Mouse (Mus musculus) ES-Bruce4 (cell line): ENCODE measurements around the gene Gm49486. TPM values are rescaled to one million over a fixed set of nuclear protein-coding genes. Genes with fewer than 3 reads are reported as not detected.

Source experiments
- H3K27ac ChIP-seq: 2 replicates; pipeline ENCODE4 v1.5.1; 2012; ENCODE audit warnings: low read length, inconsistent platforms; ENCODE audit not compliant: insufficient read depth
- H3K27me3 ChIP-seq: 2 replicates; pipeline ENCODE4 v1.6.1; 2012; ENCODE audit warnings: mild to moderate bottlenecking, low read length, inconsistent platforms; ENCODE audit not compliant: control insufficient read depth, poor library complexity, insufficient read depth, severe bottlenecking
- H3K36me3 ChIP-seq: 2 replicates; pipeline ENCODE4 v1.6.1; 2012; ENCODE audit warnings: inconsistent platforms, mild to moderate bottlenecking, low read length, moderate library complexity; ENCODE audit not compliant: control insufficient read depth, poor library complexity, insufficient read depth, severe bottlenecking
- H3K4me1 ChIP-seq: one replicate; pipeline ENCODE4 v1.8.1; 2011; ENCODE audit warnings: low read length; ENCODE audit not compliant: control insufficient read depth, insufficient read depth
- H3K4me3 ChIP-seq: 2 replicates; pipeline ENCODE4 v1.5.1; 2011; ENCODE audit warnings: low read depth, mild to moderate bottlenecking, low read length
- H3K9ac ChIP-seq: 2 replicates; pipeline ENCODE4 v1.6.1; 2012; ENCODE audit warnings: low read depth, mild to moderate bottlenecking, inconsistent platforms; ENCODE audit not compliant: poor library complexity, severe bottlenecking
- H3K9me3 ChIP-seq: replicated peaks from 2 replicates; pipeline ENCODE4 v1.6.1; 2012; ENCODE audit warnings: mild to moderate bottlenecking, low read length, inconsistent platforms; ENCODE audit not compliant: control insufficient read depth, poor library complexity, insufficient read depth, severe bottlenecking
- CTCF ChIP-seq: IDR thresholded peaks from one replicate; pipeline ENCODE4 v1.8.1; 2011; ENCODE audit warnings: low read depth, low read length
- EP300 ChIP-seq: IDR thresholded peaks from 2 replicates; pipeline ENCODE4 v1.6.1; 2011; ENCODE audit warnings: low read depth, low read length; ENCODE audit not compliant: insufficient read depth
- POLR2A ChIP-seq: IDR thresholded peaks from one replicate; pipeline ENCODE4 v1.8.1; 2011; ENCODE audit warnings: low read length; ENCODE audit not compliant: insufficient read depth
- polyA plus RNA-seq: library from polyadenylated mRNA; stranded (reverse); fragments of >200 nt; gene quantifications from 2 replicates; pipeline ENCODE4 v1.2.4, GENCODE M21; 2011; ENCODE audit warnings: low read depth; ENCODE audit not compliant: missing spikeins, insufficient read depth, insufficient read length

Gm49486 gene
- polyA plus RNA-seq, 1 experiment, result 1.0 TPM

GRCm38 (mm10) chr15:79192885-79193845 is 36.0 kb upstream of the Gm49486 start:
- Histone ChIP-seq H3K36me3 (no peaks in the 10 kb centered on the region), H3K9ac (no peak overlapping the region; the same call in 1 of the 2 replicates), H3K27me3 (no peaks in the 10 kb centered on the region), H3K4me1 (peaks cover 2% of the 10 kb centered on the region), H3K4me3 (peak overlapping the region; percentile 14; the same call in 1 of the 2 replicates), H3K9me3 (no peaks in the 10 kb centered on the region), H3K27ac (no peak overlapping the region)
- TF ChIP-seq POLR2A (no peak), CTCF (no peak), EP300 (no peak)

GRCm38 (mm10) chr15:79194048-79194447 is 35.1 kb upstream of the Gm49486 start:
- H3K4me1 ChIP-seq, result peaks cover 2% of the 10 kb centered on the region
- no peak overlapping the region for H3K9ac ChIP-seq
- H3K27ac ChIP-seq, result no peak overlapping the region
- no peak overlapping the region for H3K4me3 ChIP-seq
- no peaks in the 10 kb centered on the region for H3K36me3 ChIP-seq
- no peaks in the 10 kb centered on the region for H3K9me3 ChIP-seq
- TF ChIP-seq CTCF (no peak), POLR2A (no peak), EP300 (no peak)
- no peaks in the 10 kb centered on the region for H3K27me3 ChIP-seq

DNA sequence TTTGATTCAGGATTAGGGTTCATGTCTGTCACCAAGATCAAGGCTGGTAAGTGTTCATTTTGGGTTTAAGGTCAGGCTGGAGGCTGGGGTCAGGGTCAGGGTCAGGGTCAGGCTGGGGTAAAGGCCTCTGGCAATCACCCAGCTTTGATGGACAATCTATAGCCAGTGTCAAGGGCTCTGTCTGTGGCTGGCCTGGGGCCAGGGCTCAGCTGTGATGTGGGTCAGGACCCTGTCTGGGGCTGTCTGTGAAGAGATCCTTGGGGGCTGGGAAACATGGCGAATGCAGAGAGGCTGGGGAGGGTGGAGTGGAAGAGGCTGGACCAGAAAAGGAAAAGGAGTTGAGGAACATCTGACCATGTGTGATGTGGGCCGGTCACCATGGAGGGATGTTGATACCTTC is 34.2 kb upstream of the Gm49486 start:
- no peaks in the 10 kb centered on the region for H3K9me3 ChIP-seq
- no peaks in the 10 kb centered on the region for H3K36me3 ChIP-seq
- H3K9ac ChIP-seq, result no peak overlapping the region
- H3K4me3 ChIP-seq, result no peak overlapping the region
- no peak overlapping the region for H3K27ac ChIP-seq
- peaks cover 2% of the 10 kb centered on the region for H3K4me1 ChIP-seq
- no peak for TF ChIP-seq EP300
- no peak for TF ChIP-seq POLR2A
- no peak for TF ChIP-seq CTCF
- H3K27me3 ChIP-seq, result no peaks in the 10 kb centered on the region

DNA sequence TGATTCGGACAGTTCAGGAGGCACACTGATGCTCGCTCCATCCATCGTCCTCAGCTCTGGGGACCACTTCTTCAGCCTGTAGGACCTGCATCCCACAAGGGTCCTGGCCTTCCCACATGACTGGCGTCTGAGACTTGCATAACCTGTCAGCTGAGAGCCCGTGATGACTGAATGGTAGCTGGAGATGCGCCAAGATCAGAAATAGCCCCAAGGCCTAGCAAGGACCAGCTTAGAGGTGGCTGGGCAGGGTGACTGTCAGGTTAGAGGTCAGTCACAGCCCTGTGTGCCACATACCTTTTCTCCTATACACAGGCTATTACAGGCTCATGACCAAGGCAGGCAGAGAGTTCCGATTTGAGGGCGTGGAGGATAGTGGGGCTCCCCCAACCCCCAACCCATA is 33.7 kb upstream of the Gm49486 start:
- H3K4me1 ChIP-seq, result peaks cover 2% of the 10 kb centered on the region
- H3K36me3 ChIP-seq, result no peaks in the 10 kb centered on the region
- no peak overlapping the region for H3K27ac ChIP-seq
- H3K9ac ChIP-seq, result no peak overlapping the region
- no peaks in the 10 kb centered on the region for H3K27me3 ChIP-seq
- TF ChIP-seq CTCF, result no peak
- TF ChIP-seq POLR2A, result no peak
- TF ChIP-seq EP300, result no peak
- no peak overlapping the region for H3K4me3 ChIP-seq
- H3K9me3 ChIP-seq, result no peaks in the 10 kb centered on the region

DNA sequence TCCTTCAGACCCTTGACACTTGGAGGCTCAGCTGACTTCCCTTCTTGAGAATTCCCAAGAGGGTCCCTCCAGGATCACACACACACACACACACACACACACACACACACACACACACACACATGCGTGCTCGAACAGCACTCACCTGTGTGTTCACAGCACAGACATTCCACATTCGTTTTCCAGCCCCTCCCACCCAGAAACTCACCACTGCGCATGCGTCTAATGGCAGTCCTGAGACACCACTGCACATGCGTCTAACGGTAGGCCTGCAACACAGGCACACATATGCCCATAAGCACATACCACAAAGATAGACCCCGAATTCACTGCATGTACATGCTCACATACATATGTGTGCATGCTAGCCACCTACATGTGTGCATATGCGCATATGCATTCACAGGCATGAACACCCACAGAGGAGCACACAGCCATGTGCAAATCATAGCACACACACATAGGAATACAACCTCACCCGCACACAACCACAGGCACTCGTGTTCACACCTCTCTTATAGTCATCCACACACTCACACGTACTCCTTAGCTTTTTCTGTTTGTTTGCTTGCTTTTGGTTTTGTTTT is 29.7 kb upstream of the Gm49486 start:
- no peak overlapping the region for H3K27ac ChIP-seq
- H3K27me3 ChIP-seq, result no peaks in the 10 kb centered on the region
- TF ChIP-seq POLR2A, result no peak
- no peak for TF ChIP-seq EP300
- TF ChIP-seq CTCF, result no peak
- no peaks in the 10 kb centered on the region for H3K9me3 ChIP-seq
- no peak overlapping the region for H3K4me3 ChIP-seq
- H3K4me1 ChIP-seq, result no peaks in the 10 kb centered on the region
- no peaks in the 10 kb centered on the region for H3K36me3 ChIP-seq
- no peak overlapping the region for H3K9ac ChIP-seq

DNA sequence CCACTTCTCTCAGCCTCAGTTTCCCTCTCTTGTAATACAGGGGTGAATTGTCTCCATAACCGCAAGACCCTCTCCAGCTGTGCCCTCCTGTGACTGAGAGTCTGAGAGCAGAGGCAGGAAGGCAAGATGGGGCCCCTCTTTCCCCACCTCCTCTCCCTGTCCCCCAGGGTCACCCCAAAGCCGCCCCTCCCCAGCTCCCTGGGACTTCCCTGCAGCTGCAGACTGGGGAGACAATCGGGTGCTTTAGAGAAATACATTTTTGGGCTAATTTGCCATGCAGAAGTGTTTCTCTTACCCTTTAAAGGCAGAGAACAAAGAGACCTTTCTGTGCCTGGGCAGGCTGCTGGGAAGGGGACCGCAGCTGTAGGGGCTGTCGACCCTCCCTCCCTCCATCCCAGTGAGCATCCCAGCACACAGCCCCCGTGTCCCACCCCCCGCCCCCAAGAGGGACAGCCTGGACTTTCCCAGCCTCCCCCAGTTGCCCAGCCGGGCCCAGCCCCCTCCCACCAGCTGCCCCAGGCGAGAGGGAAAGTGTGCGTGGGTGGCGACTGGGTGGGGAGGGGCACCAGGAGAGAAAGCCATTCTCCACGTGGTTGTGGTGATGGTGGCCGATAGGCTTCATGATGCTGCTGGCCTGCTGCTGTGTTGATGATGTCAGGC is 27.6 kb upstream of the Gm49486 start:
- H3K27me3 ChIP-seq, result no peaks in the 10 kb centered on the region
- no peaks in the 10 kb centered on the region for H3K9me3 ChIP-seq
- H3K36me3 ChIP-seq, result no peaks in the 10 kb centered on the region
- H3K4me3 ChIP-seq, result no peak overlapping the region
- no peak overlapping the region for H3K27ac ChIP-seq
- TF ChIP-seq CTCF, result no peak
- no peak for TF ChIP-seq POLR2A
- no peak for TF ChIP-seq EP300
- no peaks in the 10 kb centered on the region for H3K4me1 ChIP-seq
- H3K9ac ChIP-seq, result no peak overlapping the region
